Mouse (Mus musculus) brown adipose tissue, adult 24 weeks (tissue): Measurements from ENCODE around the gene Cdhr2. TPM values are rescaled to one million over a fixed set of nuclear protein-coding genes. Genes with fewer than 3 reads are reported as not detected.

Source experiments
- H3K27ac ChIP-seq: fragments of 200-500 bp; replicated peaks from 2 replicates; pipeline ENCODE4 v1.5.1; 2012; ENCODE audit warnings: low read depth, mild to moderate bottlenecking, low read length
- H3K4me1 ChIP-seq: fragments of 200-500 bp; 2 replicates; pipeline ENCODE4 v1.6.1; 2012; ENCODE audit warnings: low read length, mixed read lengths; ENCODE audit not compliant: control insufficient read depth, insufficient read depth, insufficient read length
- H3K4me3 ChIP-seq: fragments of 200-500 bp; 2 replicates; pipeline ENCODE4 v1.5.1; 2012; ENCODE audit warnings: low read depth, mild to moderate bottlenecking, low read length, moderate library complexity; ENCODE audit not compliant: insufficient read depth
- polyA plus RNA-seq: library from polyadenylated mRNA; stranded (reverse); fragments of >200 nt; gene quantifications from 2 replicates; pipeline ENCODE4 v1.2.4, GENCODE M21; 2012; ENCODE audit not compliant: missing spikeins, insufficient read depth, insufficient read length

Cdhr2 gene
- polyA plus RNA-seq, 1 experiment = not detected

DNA sequence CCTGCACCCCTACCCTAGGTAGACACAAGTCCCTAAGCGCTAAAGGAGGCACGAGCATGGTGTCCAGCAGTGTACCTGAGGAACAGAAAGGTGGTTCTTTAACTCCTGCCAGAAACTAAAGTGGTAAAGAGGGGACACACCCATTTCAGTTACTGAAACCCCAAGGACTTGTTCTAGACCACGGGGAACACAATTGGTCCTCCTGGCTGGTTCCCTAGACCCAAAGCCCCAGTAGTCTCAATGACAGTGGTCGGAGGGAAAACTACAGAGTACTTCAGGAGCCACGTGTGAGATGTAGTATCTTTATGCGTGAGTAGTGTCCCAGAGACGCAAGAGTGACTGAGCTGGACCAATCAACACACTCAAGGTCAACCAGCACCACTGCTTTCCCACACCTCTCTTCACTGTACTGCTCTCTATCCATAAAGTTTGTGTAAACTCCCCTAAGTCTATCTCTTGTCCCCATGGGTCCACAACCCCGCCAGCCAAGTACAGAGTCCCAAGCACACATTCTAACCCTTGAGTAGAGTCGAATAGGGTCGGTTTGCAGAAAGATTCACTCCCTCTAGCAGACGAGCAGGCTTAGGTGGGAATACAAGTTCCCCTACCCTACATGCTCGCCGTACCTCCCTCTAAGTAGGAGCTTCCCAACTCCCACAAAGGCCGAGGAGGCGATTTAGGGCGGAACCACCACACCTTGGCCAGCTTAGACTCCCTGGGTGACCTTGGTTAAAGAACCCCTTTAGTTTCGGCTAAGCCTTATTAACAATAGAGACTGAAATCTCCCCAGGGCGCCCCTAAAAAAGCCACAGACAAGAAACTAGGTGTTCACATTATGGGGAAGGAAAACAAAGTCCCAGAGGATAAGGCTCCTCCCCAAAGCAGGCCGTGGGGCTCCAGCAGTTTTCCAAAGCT, 14.9 kb upstream of the Cdhr2 start:
- Histone ChIP-seq H3K27ac (peak overlapping the region; percentile 76), H3K4me1 (peaks cover 14% of the 10 kb centered on the region), H3K4me3 (peak overlapping the region; percentile 93)

- Histone ChIP-seq H3K4me1 (peaks cover 16% of the 10 kb centered on the region), H3K27ac (peak overlapping the region; percentile 76), H3K4me3 (peak overlapping the region; percentile 93)
Observed at GRCm38 (mm10) chr13:54687096-54687495, 14.2 kb upstream of the Cdhr2 start.

- H3K4me1 ChIP-seq = peaks cover 22% of the 10 kb centered on the region
- H3K27ac ChIP-seq = peak overlapping the region; percentile 99
- H3K4me3 ChIP-seq = peak overlapping the region; percentile 93
Observed at GRCm38 (mm10) chr13:54687575-54688424, 13.5 kb upstream of the Cdhr2 start.

DNA sequence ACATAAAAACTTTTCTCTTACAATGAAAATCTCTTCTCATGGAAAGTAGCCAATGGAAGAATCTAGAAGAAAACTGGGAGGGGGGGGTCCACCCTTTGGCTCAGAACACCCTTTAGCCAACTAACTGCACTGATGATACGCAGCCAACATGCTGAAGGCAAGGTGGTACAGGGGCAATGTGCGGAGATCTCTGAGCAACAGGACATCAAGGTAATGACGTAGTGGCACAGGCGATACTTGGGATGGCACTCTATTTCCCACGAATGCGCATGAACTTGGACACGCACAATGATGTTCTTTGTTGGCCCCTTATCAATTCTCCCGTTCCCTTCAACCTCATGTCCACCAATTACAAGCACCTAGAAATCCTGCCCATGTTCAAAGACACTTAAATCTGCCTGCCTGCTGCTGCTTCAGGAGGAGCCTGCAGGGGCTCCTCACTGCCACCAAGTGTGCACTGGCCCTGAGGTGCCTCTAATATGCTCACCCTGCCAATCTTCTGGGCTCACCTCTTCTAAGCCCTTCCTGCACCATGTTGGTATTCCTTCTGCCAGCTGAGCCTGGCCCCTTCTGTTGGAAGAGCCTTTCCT, 11.0 kb upstream of the Cdhr2 start:
- Histone ChIP-seq H3K4me1 (peaks cover 17% of the 10 kb centered on the region), H3K4me3 (no peak overlapping the region), H3K27ac (no peak overlapping the region)

DNA sequence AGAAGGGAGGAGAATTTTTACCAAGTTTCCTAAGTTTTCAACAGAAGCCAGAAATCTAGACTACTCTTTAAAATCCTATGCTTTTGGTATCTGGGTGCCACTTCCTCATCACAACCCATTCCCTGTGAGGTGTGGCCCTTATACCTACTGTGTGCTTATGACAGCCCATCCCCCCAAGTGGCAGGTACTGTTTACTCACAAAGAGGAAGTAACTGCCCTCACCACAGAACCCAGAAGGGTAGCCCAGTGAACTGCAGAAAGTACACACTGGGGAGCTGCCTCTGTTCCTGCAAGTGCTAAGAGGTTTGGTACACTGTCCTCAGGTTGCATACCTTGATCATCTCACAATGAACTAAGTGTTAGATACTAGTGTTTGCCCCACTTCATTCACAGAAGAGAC, 9.5 kb upstream of the Cdhr2 start:
- peaks cover 8% of the 10 kb centered on the region for H3K4me1 ChIP-seq
- H3K27ac ChIP-seq = no peak overlapping the region
- peak overlapping the region; percentile 93 for H3K4me3 ChIP-seq

DNA sequence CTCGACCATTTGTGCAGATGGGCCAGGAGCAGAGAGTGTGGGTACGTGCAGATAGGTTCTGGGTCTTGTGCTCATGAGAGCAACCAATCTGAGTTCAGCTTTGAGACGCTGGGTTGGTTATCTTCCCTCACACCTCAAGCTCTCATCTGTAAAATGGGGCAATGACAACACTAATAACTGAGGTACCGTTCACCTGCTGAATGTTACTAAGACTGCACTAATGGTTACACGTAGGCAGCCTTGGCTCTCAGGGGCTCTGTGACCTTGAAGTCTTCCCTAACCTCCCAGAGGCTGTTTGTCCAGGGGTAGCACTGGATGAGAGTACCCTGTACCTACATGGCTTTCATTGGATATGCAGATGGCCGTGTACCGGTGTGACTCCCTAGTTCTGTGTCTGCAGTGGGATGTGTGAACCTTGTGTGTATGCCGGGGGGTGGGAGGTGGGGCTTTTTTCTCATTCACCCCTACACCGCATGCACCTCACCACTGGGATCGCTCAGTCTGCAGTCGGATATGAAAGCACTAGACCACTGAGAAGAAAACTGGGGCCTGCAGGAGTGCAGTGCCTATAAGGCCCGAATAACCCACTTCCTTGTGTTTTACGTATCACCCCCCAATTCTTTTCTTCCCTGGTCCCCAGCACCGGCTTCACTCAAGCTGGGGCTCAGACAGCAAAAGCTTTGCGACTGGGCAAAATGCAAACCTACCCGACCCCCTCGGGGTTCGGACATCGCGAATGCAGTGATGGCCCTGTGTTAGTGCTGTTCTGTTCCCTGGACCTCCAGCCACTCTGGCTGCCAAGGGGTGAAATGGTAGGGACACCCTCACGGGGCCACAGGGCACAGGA, 8.3 kb upstream of the Cdhr2 start:
- H3K27ac ChIP-seq = peak overlapping the region; percentile 67
- H3K4me1 ChIP-seq = peaks cover 8% of the 10 kb centered on the region
- peak overlapping the region; percentile 93 for H3K4me3 ChIP-seq

- H3K4me3 ChIP-seq = peak within 1 kb of the TSS; percentile 93
- H3K4me1 ChIP-seq = peaks cover 8% of the 10 kb centered on the region
- peak within 1 kb of the TSS; percentile 98 for H3K27ac ChIP-seq
Observed at GRCm38 (mm10) chr13:54693558-54694347, 7.5 kb upstream of the Cdhr2 start, which contains the start of gene Rnf44. Gene Rnf44, minus strand, starts transcription at chr13:54693907.

GRCm38 (mm10) chr13:54694348-54695060, 6.8 kb upstream of the Cdhr2 start:
- Histone ChIP-seq H3K4me3 (peak overlapping the region; percentile 79), H3K4me1 (peaks cover 8% of the 10 kb centered on the region), H3K27ac (peak overlapping the region; percentile 98)

- Histone ChIP-seq H3K4me3 (no peak overlapping the region), H3K4me1 (peaks cover 8% of the 10 kb centered on the region), H3K27ac (no peak overlapping the region)
Observed at GRCm38 (mm10) chr13:54695479-54696230, 5.6 kb upstream of the Cdhr2 start.

DNA sequence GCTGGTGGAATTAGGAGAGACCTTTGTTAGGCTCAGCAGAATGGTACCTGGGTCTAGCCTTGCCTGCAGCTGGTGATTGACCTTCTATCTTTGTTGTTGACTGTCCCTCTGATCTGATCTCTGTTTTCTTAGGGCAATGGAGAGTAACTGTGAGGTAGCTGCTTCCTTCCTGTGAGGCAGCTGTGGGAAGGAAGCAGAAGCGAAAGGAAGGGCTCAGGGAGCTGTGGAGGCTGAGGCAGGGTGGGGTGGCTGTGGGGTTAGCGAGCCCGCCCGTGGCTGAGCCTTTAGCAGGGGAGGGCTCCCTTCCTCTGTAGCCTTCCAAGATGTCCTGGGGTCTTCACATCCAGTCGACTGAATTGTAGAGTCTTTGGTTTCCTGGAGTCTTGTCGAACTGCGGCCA, 1.2 kb downstream of the Cdhr2 start:
- Histone ChIP-seq H3K4me1 (peaks cover 3% of the 10 kb centered on the region; the same call in 1 of the 2 replicates), H3K27ac (no peak overlapping the region), H3K4me3 (no peak overlapping the region)

DNA sequence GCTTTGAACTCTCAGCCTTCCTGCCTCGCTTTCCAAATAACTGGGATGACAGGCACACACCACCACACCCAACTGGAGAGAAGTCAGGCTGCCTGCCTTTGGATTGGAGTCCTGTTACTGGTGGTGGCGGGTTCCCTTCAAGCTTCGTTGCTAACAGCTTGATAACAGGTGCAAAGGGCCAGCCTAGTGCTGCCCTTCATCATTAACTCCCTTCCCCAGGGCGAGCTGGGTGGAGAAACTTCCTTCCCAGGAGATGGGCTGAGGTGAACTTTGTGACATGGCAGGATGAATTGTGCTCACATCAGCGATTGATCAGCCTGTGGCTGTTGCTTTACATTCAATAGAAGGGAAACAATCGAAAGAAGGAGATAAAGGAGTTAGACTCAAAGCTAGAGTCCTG, 3.6 kb downstream of the Cdhr2 start:
- no peak overlapping the region for H3K4me3 ChIP-seq
- H3K27ac ChIP-seq = no peak overlapping the region
- peaks cover 3% of the 10 kb centered on the region; the same call in 1 of the 2 replicates for H3K4me1 ChIP-seq

GRCm38 (mm10) chr13:54710866-54711265, 9.6 kb downstream of the Cdhr2 start:
- no peak overlapping the region for H3K4me3 ChIP-seq
- no peaks in the 10 kb centered on the region for H3K4me1 ChIP-seq
- H3K27ac ChIP-seq = no peak overlapping the region

DNA sequence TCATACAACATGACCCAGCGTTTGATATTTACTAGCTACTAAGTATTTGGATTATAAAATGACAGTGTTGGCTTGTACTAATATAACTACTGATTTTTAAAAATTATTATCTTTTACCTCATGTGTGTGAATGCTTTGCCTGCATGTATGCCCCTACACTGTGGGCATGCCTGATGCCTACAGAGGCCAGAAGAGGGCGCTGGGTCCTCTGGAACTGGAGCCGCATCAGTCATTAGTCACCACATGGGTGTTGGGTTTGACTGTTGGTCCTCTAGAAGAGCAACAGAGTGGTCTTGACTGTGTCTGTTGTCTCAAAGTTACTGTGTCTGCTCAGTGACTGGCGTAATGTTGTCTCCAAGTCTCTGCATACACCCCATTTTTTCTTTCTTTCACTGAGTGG, 13.1 kb downstream of the Cdhr2 start:
- Histone ChIP-seq H3K27ac (no peak overlapping the region), H3K4me3 (no peak overlapping the region), H3K4me1 (no peaks in the 10 kb centered on the region)
